Mouse (Mus musculus) heart, adult 2 months (tissue): ENCODE measurements around the gene Shisa7. TPM values are rescaled to one million over a fixed set of nuclear protein-coding genes. Genes with fewer than 3 reads are reported as not detected.

ENCODE experiments used
- DNase-seq, 2 experiments: peaks; one replicate each; pipeline ENCODE4 v3.0.0; 2021
- H3K27ac ChIP-seq: fragments of 200-600 bp; 2 replicates; pipeline ENCODE4 v1.8.1; 2022
- H3K27me3 ChIP-seq: fragments of 200-500 bp; 2 replicates; pipeline ENCODE4 v1.6.1; 2012; ENCODE audit warnings: mild to moderate bottlenecking, low read length, inconsistent platforms, mixed read lengths; ENCODE audit not compliant: control insufficient read depth, insufficient read depth
- H3K36me3 ChIP-seq: fragments of 200-500 bp; 2 replicates; pipeline ENCODE4 v1.6.1; 2012; ENCODE audit warnings: low read length, inconsistent platforms; ENCODE audit not compliant: control insufficient read depth, insufficient read depth
- H3K4me1 ChIP-seq: fragments of 200-500 bp; 2 replicates; pipeline ENCODE4 v1.6.1; 2011; ENCODE audit warnings: low read length; ENCODE audit not compliant: control insufficient read depth, insufficient read depth
- H3K4me3 ChIP-seq: fragments of 200-600 bp; 2 replicates; pipeline ENCODE4 v1.8.1; 2022
- H3K79me2 ChIP-seq: fragments of 200-500 bp; replicated peaks from 2 replicates; pipeline ENCODE4 v1.6.1; 2012; ENCODE audit warnings: mild to moderate bottlenecking, inconsistent platforms, low read length, moderate library complexity, mixed read lengths; ENCODE audit not compliant: control insufficient read depth, insufficient read depth
- H3K9ac ChIP-seq: fragments of 200-500 bp; 2 replicates; pipeline ENCODE4 v1.6.1; 2012; ENCODE audit warnings: low read depth, mild to moderate bottlenecking, control low read depth, inconsistent platforms, low read length, mixed read lengths
- CTCF ChIP-seq: fragments of 200-600 bp; IDR thresholded peaks from 2 replicates; pipeline ENCODE4 v1.8.1; 2022; ENCODE audit warnings: antibody characterized with exemption, mild to moderate bottlenecking, moderate library complexity
- EP300 ChIP-seq: fragments of 200-500 bp; IDR thresholded peaks from 2 replicates; pipeline ENCODE4 v1.6.1; 2011; ENCODE audit warnings: low read depth, low read length, control low read depth; ENCODE audit not compliant: insufficient read depth
- POLR2A ChIP-seq: fragments of 200-500 bp; IDR thresholded peaks from 2 replicates; pipeline ENCODE4 v1.6.1; 2011; ENCODE audit warnings: mild to moderate bottlenecking, low read depth, low read length, control low read depth; ENCODE audit not compliant: insufficient read depth
- WGBS: fragments of 180-500 bp; shearing (Covaris S2); methylation state at CpG from one replicate; pipeline ENCODE4 v1.1.7; 2018; 5-methylcytosine and 5-hydroxymethylcytosine counted together
- intact Hi-C: fragments of 180-260 bp; cut with DNase I; formaldehyde crosslinking; loops from one replicate; pipeline ENCODE4 v1.15.1; 2025
- polyA plus RNA-seq: library from polyadenylated mRNA; depleted of rRNA; stranded (reverse); fragments of >200 nt; gene quantifications from 2 replicates; pipeline ENCODE4 v1.2.3, GENCODE M21; 2012; rRNA removed
- total RNA-seq, 2 experiments: library from RNA; stranded (reverse); gene quantifications; 2 replicates each; pipeline ENCODE4 v1.2.3; 2021

Shisa7 gene
- total and polyA plus RNA-seq, 3 experiments, result 0.07 to 0.12 TPM; not detected in 1

- H3K79me2 ChIP-seq, result no peaks in the 10 kb centered on the region
- H3K36me3 ChIP-seq, result no peaks in the 10 kb centered on the region
- no peak overlapping the region for H3K9ac ChIP-seq
- H3K27me3 ChIP-seq, result peaks cover 15% of the 10 kb centered on the region; the same call in 1 of the 2 replicates
- TF ChIP-seq EP300, result no peak
- H3K4me3 ChIP-seq, result no peak overlapping the region
- no peaks in the 10 kb centered on the region; the same call in 1 of the 2 replicates for H3K4me1 ChIP-seq
- no peak for DNase-seq
- no peak overlapping the region for H3K27ac ChIP-seq
- 7% methylated on average over 20 of the region's 20 CpGs for WGBS
- intact Hi-C loops, result no loop called here
These were observed 66.5 kb downstream of the Shisa7 start for GRCm38 (mm10) chr7:4777851-4778637.

DNA sequence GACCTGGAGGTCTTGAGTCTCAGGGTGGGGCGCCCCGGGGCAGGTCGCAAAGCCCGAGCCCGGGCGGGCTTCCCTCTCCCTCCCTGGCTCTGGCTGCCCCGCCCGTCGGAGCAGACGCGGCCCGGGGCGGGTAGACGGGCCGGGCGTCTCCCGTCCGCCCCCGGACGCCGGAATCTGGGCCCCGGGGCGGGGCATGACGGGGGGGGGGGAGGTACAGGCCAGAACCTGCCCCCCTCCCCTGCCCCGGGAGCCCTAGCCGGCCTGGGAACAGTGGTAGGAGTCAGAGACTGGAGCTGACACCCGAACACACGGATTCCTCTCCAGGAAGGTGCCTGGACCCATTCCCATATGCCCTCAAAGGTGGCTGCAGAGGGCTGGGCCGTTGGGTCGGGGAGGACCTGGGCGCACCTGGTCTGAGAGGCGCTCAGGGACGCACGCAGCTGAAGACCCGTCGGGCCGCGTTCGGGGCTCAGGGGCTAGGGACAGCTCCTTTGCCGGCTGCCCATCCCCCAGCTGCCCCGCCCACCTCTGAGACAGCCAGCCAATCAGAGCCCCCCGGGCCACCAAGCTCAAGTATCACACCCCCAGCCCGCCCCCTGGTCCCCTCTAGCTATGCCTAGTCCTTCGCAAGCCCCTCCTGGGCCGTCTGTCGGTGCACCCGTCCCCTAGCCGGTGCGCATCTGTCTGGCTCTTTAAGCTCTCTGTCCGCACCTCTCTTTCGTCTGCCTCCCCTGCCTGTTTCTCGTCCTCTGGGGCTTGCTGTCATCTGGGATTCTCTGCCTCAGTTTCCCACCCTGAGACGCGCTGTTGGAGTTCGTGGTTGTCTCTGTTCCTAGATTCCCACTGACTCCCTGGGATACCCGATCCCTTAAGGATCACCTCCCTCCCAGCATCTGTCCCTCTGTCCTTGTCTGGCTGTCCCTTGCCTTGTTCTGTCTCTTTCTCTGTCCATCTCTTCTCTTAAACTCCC is 67.3 kb downstream of the Shisa7 start:
- WGBS, result 2% methylated on average over 41 of the region's 56 CpGs
- H3K79me2 ChIP-seq, result no peaks in the 10 kb centered on the region
- peak overlapping the region; percentile 47 for H3K4me3 ChIP-seq
- intact Hi-C loops, result no loop called here
- peak overlapping the region; percentile 60 for H3K9ac ChIP-seq
- DNase-seq, result peak; percentile 62 to 64
- no peaks in the 10 kb centered on the region; the same call in 1 of the 2 replicates for H3K4me1 ChIP-seq
- no peaks in the 10 kb centered on the region for H3K36me3 ChIP-seq
- peaks cover 15% of the 10 kb centered on the region; the same call in 1 of the 2 replicates for H3K27me3 ChIP-seq
- TF ChIP-seq EP300 (no peak), CTCF (no peak)
- no peak overlapping the region for H3K27ac ChIP-seq

DNA sequence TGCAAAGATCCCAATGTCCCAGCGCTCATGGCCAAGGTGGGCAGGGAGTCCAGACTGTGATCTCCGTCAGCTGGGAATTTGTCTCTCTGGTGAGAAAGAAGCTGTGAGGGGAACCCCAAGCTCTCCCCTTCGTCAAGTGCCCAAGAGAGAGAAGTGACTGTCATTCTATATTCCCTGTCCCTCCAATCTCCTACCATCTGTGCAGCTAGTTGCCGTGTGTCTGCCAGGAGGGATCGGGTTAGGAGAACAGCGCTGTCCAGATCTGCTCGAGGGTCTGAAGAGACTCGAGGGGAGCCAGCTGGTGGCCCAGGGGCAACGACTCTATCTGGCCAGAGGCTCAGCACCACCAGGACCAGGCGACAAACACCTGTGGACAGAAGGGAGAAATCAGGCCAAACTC is 68.4 kb downstream of the Shisa7 start:
- DNase-seq, result no peak
- Histone ChIP-seq H3K36me3 (no peaks in the 10 kb centered on the region), H3K9ac (no peak overlapping the region), H3K27ac (no peak overlapping the region), H3K27me3 (peaks cover 14% of the 10 kb centered on the region; the same call in 1 of the 2 replicates), H3K79me2 (no peaks in the 10 kb centered on the region), H3K4me1 (no peaks in the 10 kb centered on the region; the same call in 1 of the 2 replicates), H3K4me3 (no peak overlapping the region)
- no peak for TF ChIP-seq POLR2A
- intact Hi-C loops, result no loop called here
- WGBS, result 47% methylated on average over 10 of the region's 10 CpGs

Other genes with a start within 250 kb of the Shisa7 start
Only the 30 nearest of the 33 such genes appear.
- 1 to 10 TPM; 4.2 to 5.3 TPM for gene Tmem86b, start 213.3 kb downstream of the Shisa7 start, total RNA-seq
- 12.8 and 19.2 TPM in 2 replicates for gene Tmem86b, start 213.3 kb downstream of the Shisa7 start, polyA plus RNA-seq
- 10 to 100 TPM; 67.6 to 71.9 TPM for gene Ppp6r1, start 185.7 kb downstream of the Shisa7 start, total RNA-seq
- 67.1 and 89.9 TPM in 2 replicates for gene Ppp6r1, start 185.7 kb downstream of the Shisa7 start, polyA plus RNA-seq
- 10 to 100 TPM; 31.9 to 35.0 TPM for gene Hspbp1, start 159.6 kb downstream of the Shisa7 start, total RNA-seq
- gene Hspbp1, start 159.6 kb downstream of the Shisa7 start, polyA plus RNA-seq, result 27.0 and 29.7 TPM in 2 replicates
- gene Brsk1, start 154.1 kb downstream of the Shisa7 start, total RNA-seq, result 1 to 10 TPM in 1 of 2 experiments, under 1 TPM in 1; 0.89 to 1.5 TPM
- 1.7 and 2.2 TPM in 2 replicates for gene Brsk1, start 154.1 kb downstream of the Shisa7 start, polyA plus RNA-seq
- not detected for gene Tmem150b, start 119.4 kb downstream of the Shisa7 start, total RNA-seq
- gene Tmem150b, start 119.4 kb downstream of the Shisa7 start, polyA plus RNA-seq, result 0.16 and 0.59 TPM in 2 replicates
- 10 to 100 TPM in 1 of 2 experiments, 1 to 10 TPM in 1; 8.5 to 11.2 TPM for gene Kmt5c, start 104.6 kb downstream of the Shisa7 start, total RNA-seq
- gene Kmt5c, start 104.6 kb downstream of the Shisa7 start, polyA plus RNA-seq, result 36.4 and 38.5 TPM in 2 replicates
- 1 to 10 TPM; 1.7 to 3.5 TPM for gene Cox6b2, start 91.6 kb downstream of the Shisa7 start, total RNA-seq
- gene Cox6b2, start 91.6 kb downstream of the Shisa7 start, polyA plus RNA-seq, result 7.7 and 8.6 TPM in 2 replicates
- gene Fam71e2, start 73.4 kb downstream of the Shisa7 start, total RNA-seq, result not detected
- gene Fam71e2, start 73.4 kb downstream of the Shisa7 start, polyA plus RNA-seq, result 0.09 and 0.35 TPM in 2 replicates
- gene Il11, start 61.8 kb downstream of the Shisa7 start, total RNA-seq, result not detected
- gene Il11, start 61.8 kb downstream of the Shisa7 start, polyA plus RNA-seq, result 0.15 TPM in 1 of 2 replicates, not detected in the other
- not detected for gene Tmem190, start 61.8 kb downstream of the Shisa7 start, total RNA-seq
- 0.29 TPM in 1 of 2 replicates, not detected in the other for gene Tmem190, start 61.8 kb downstream of the Shisa7 start, polyA plus RNA-seq
- gene Tmem238, start 55.0 kb downstream of the Shisa7 start, total RNA-seq, result 1 to 10 TPM; 5.3 to 5.4 TPM
- 2.2 and 4.3 TPM in 2 replicates for gene Tmem238, start 55.0 kb downstream of the Shisa7 start, polyA plus RNA-seq
- gene Rpl28, start 51.8 kb downstream of the Shisa7 start, total RNA-seq, result 100 to 1,000 TPM; 492 to 575 TPM
- gene Rpl28, start 51.8 kb downstream of the Shisa7 start, polyA plus RNA-seq, result 135 and 202 TPM in 2 replicates
- 10 to 100 TPM; 85.1 to 99.1 TPM for gene Ube2s, start 32.1 kb downstream of the Shisa7 start, total RNA-seq
- gene Ube2s, start 32.1 kb downstream of the Shisa7 start, polyA plus RNA-seq, result 167 and 265 TPM in 2 replicates
- gene Isoc2b, start 25.6 kb upstream of the Shisa7 start, total RNA-seq, result 1 to 10 TPM; 3.5 to 3.8 TPM
- 10.0 and 10.3 TPM in 2 replicates for gene Isoc2b, start 25.6 kb upstream of the Shisa7 start, polyA plus RNA-seq
- gene Isoc2a, start 32.5 kb upstream of the Shisa7 start, total RNA-seq, result 10 to 100 TPM; 48.9 to 55.5 TPM
- 29.3 and 30.6 TPM in 2 replicates for gene Isoc2a, start 32.5 kb upstream of the Shisa7 start, polyA plus RNA-seq
- under 1 TPM in 1 of 2 experiments, not detected in 1; 0.18 TPM for gene Gm36210, start 61.8 kb upstream of the Shisa7 start, total RNA-seq
- 0.20 and 0.29 TPM in 2 replicates for gene Gm36210, start 61.8 kb upstream of the Shisa7 start, polyA plus RNA-seq
- gene Zfp628, start 70.5 kb upstream of the Shisa7 start, total RNA-seq, result 1 to 10 TPM; 6.8 to 9.4 TPM
- gene Zfp628, start 70.5 kb upstream of the Shisa7 start, polyA plus RNA-seq, result 6.1 and 7.5 TPM in 2 replicates
- gene Nat14, start 77.3 kb upstream of the Shisa7 start, total RNA-seq, result 1 to 10 TPM; 5.6 to 5.8 TPM
- gene Nat14, start 77.3 kb upstream of the Shisa7 start, polyA plus RNA-seq, result 3.5 TPM in 2 replicates
- gene Ssc5d, start 81.1 kb upstream of the Shisa7 start, total RNA-seq, result 1 to 10 TPM; 1.7 to 2.9 TPM
- gene Ssc5d, start 81.1 kb upstream of the Shisa7 start, polyA plus RNA-seq, result 5.9 and 6.4 TPM in 2 replicates
- 10 to 100 TPM; 26.5 to 35.6 TPM for gene Sbk2, start 119.7 kb upstream of the Shisa7 start, total RNA-seq
- gene Sbk2, start 119.7 kb upstream of the Shisa7 start, polyA plus RNA-seq, result 85.0 and 119 TPM in 2 replicates
- 10 to 100 TPM; 39.4 to 46.1 TPM for gene Sbk3, start 126.5 kb upstream of the Shisa7 start, total RNA-seq
- gene Sbk3, start 126.5 kb upstream of the Shisa7 start, polyA plus RNA-seq, result 66.1 and 72.5 TPM in 2 replicates
- 10 to 100 TPM; 12.3 to 14.0 TPM for gene Zfp579, start 151.5 kb upstream of the Shisa7 start, total RNA-seq
- gene Zfp579, start 151.5 kb upstream of the Shisa7 start, polyA plus RNA-seq, result 51.8 and 70.2 TPM in 2 replicates
- gene Zfp524, start 169.7 kb upstream of the Shisa7 start, total RNA-seq, result 1 to 10 TPM; 8.7 to 9.2 TPM
- 14.7 and 17.7 TPM in 2 replicates for gene Zfp524, start 169.7 kb upstream of the Shisa7 start, polyA plus RNA-seq
- 10 to 100 TPM; 17.9 to 20.4 TPM for gene Fiz1, start 170.0 kb upstream of the Shisa7 start, total RNA-seq
- 18.2 and 20.4 TPM in 2 replicates for gene Fiz1, start 170.0 kb upstream of the Shisa7 start, polyA plus RNA-seq
- not detected for gene Gm44973, start 170.8 kb upstream of the Shisa7 start, total RNA-seq
- gene Gm44973, start 170.8 kb upstream of the Shisa7 start, polyA plus RNA-seq, result not detected in 2 replicates
- 10 to 100 TPM; 13.8 to 13.9 TPM for gene Zfp865, start 175.7 kb upstream of the Shisa7 start, total RNA-seq
- 13.5 and 16.9 TPM in 2 replicates for gene Zfp865, start 175.7 kb upstream of the Shisa7 start, polyA plus RNA-seq
- under 1 TPM in 1 of 2 experiments, not detected in 1; 0.25 TPM for gene Ccdc106, start 175.9 kb upstream of the Shisa7 start, total RNA-seq
- gene Ccdc106, start 175.9 kb upstream of the Shisa7 start, polyA plus RNA-seq, result 0.53 TPM in 1 of 2 replicates, not detected in the other
- gene 4632433K11Rik, start 189.4 kb upstream of the Shisa7 start, total RNA-seq, result not detected
- not detected in 2 replicates for gene 4632433K11Rik, start 189.4 kb upstream of the Shisa7 start, polyA plus RNA-seq
- 1 to 10 TPM; 5.0 to 5.6 TPM for gene Zfp784, start 193.8 kb upstream of the Shisa7 start, total RNA-seq
- 6.7 and 7.0 TPM in 2 replicates for gene Zfp784, start 193.8 kb upstream of the Shisa7 start, polyA plus RNA-seq
- gene Zfp580, start 206.8 kb upstream of the Shisa7 start, total RNA-seq, result 1 to 10 TPM; 3.4 to 4.4 TPM
- gene Zfp580, start 206.8 kb upstream of the Shisa7 start, polyA plus RNA-seq, result 7.4 and 12.7 TPM in 2 replicates